Comparison of ENCODE assay signal across 22 mouse cellular contexts in genomic region chr16:96209789-96210188, GRCm38 (mm10). TPM values are rescaled to one million over a fixed set of nuclear protein-coding genes. Genes with fewer than 3 reads are reported as not detected.
DNase-seq lines count a peak whose midpoint lies in the region; ATAC-seq and TF ChIP-seq lines count a peak whose summit lies in the region.
"Had no signal": no experiment of that assay in that cellular context is flagged by ENCODE, and none has a peak within 500 bp of the region (broad histone marks: within the 10 kb centered on the region; RNA-seq: fewer than 3 reads in every experiment).

No protein-coding gene starts in this region.

- H3K4me1 ChIP-seq in heart, adult 2 months (ENCODE audit: control insufficient read depth, insufficient read depth, low read length): peaks cover 19% of the 10 kb centered on the region
- H3K4me1 ChIP-seq in heart, embryonic 14.5 days (ENCODE audit: control insufficient read depth in 2 of 2, insufficient read depth in 2 of 2, low read length in 2 of 2): peaks cover 39 to 75% of the 10 kb centered on the region in 2 experiments
- no peaks in the 10 kb centered on the region for H3K4me1 ChIP-seq in forebrain, embryonic 10.5 days
- no peaks in the 10 kb centered on the region for H3K4me1 ChIP-seq in neural tube, embryonic 15.5 days
- H3K4me1 ChIP-seq: embryonic facial prominence, embryonic 13.5 days; limb, embryonic 13.5 days; midbrain, embryonic 13.5 days had no signal

- no peaks in the 10 kb centered on the region for H3K79me2 ChIP-seq in heart, adult 2 months (replicated peaks; ENCODE audit: control insufficient read depth, insufficient read depth, low read length)

- H3K9ac ChIP-seq in heart, adult 2 months (ENCODE audit: low read depth, low read length): no peak overlapping the region
- peak overlapping the region; percentile 38; the same call in 1 of the 2 replicates for H3K9ac ChIP-seq in heart, embryonic 14.5 days (ENCODE audit: low read length)
- H3K9ac ChIP-seq in neural tube, embryonic 15.5 days (replicated peaks): no peak overlapping the region
- H3K9ac ChIP-seq: embryonic facial prominence, embryonic 13.5 days; limb, embryonic 13.5 days; liver, embryonic 14.5 days; midbrain, embryonic 13.5 days had no signal

- no peak for TF ChIP-seq EP300 in heart, adult 2 months (IDR thresholded peaks at IDR 0.05; ENCODE audit: insufficient read depth, low read depth, low read length)

- no peak for ATAC-seq in heart, embryonic 14.5 days (ENCODE audit: insufficient number of reproducible peaks, insufficient read depth, low FRiP score, low read depth)
- no peak for ATAC-seq in neural tube, embryonic 15.5 days (ENCODE audit: low FRiP score)
- ATAC-seq: inflammation-experienced regulatory T-cells, adult 6 months; midbrain, embryonic 13.5 days; Patski had no signal

- no peak for DNase-seq in heart, adult 2 months
- DNase-seq in heart, postnatal 25 days (ENCODE audit: low spot score): no peak
- peak; percentile 14 for DNase-seq in right cerebral cortex, adult 18-20 months
- DNase-seq in right cerebral cortex, adult 2 months (ENCODE audit: low spot score in 2 of 2): no peak
- DNase-seq in forebrain, embryonic 10.5 days (ENCODE audit: extremely low spot score, low spot score): no peak
- DNase-seq: adrenal gland, postnatal 25 days; B cell, adult 2 months; cerebellum, adult 2 months; gastrocnemius, postnatal 25 days; kidney, postnatal 4 days; thymus, postnatal 25 days had no signal

- intact Hi-C loops in heart, adult 2 months (cut with DNase I): loop anchor here (10.0 kb wide), 1 partner anchor 405 kb away; no protein-coding TSS in a partner anchor
- intact Hi-C loops in heart, postnatal 25 days (cut with DNase I): no loop called here

- no peak overlapping the region for H3K4me2 ChIP-seq in heart, embryonic 14.5 days (ENCODE audit: low read length)
- H3K4me2 ChIP-seq in neural tube, embryonic 15.5 days: no peak overlapping the region
- H3K4me2 ChIP-seq: embryonic facial prominence, embryonic 13.5 days; limb, embryonic 13.5 days; midbrain, embryonic 13.5 days had no signal

- peaks cover 10% of the 10 kb centered on the region for H3K36me3 ChIP-seq in heart, adult 2 months (ENCODE audit: control insufficient read depth, insufficient read depth, low read length)
- peaks cover 46% of the 10 kb centered on the region for H3K36me3 ChIP-seq in heart, embryonic 14.5 days (ENCODE audit: control insufficient read depth, insufficient read depth, low read length)
- H3K36me3 ChIP-seq in forebrain, embryonic 10.5 days (replicated peaks): no peaks in the 10 kb centered on the region
- no peaks in the 10 kb centered on the region for H3K36me3 ChIP-seq in neural tube, embryonic 15.5 days
- H3K36me3 ChIP-seq: embryonic facial prominence, embryonic 13.5 days; limb, embryonic 13.5 days; midbrain, embryonic 13.5 days had no signal

- peak; percentile 54 for TF ChIP-seq POLR2A in heart, adult 2 months (IDR thresholded peaks at IDR 0.05; ENCODE audit: insufficient read depth, low read depth, low read length)

- no peaks in the 10 kb centered on the region for H3K9me3 ChIP-seq in heart, embryonic 14.5 days (ENCODE audit: control insufficient read depth, low read length)
- H3K9me3 ChIP-seq in forebrain, embryonic 10.5 days: no peaks in the 10 kb centered on the region
- no peaks in the 10 kb centered on the region for H3K9me3 ChIP-seq in neural tube, embryonic 15.5 days (replicated peaks)
- H3K9me3 ChIP-seq: midbrain, embryonic 13.5 days had no signal

- no peak overlapping the region for H3K4me3 ChIP-seq in heart, adult 2 months
- H3K4me3 ChIP-seq in heart, embryonic 14.5 days (ENCODE audit: control insufficient read depth in 1 of 2, insufficient read depth in 1 of 2, low read depth in 1 of 2, low read length in 2 of 2): no peak overlapping the region
- no peak overlapping the region for H3K4me3 ChIP-seq in forebrain, embryonic 10.5 days
- no peak overlapping the region for H3K4me3 ChIP-seq in neural tube, embryonic 15.5 days (replicated peaks)
- H3K4me3 ChIP-seq: embryonic facial prominence, embryonic 13.5 days; left cerebral cortex, adult 2 months; limb, embryonic 13.5 days; midbrain, embryonic 13.5 days had no signal

- TF ChIP-seq CTCF in heart, adult 2 months (IDR thresholded peaks at IDR 0.05): no peak

- 60% methylated on average over 10 of the region's 10 CpGs for whole genome bisulfite sequencing in heart, adult 2 months
- 49% methylated on average over 10 of the region's 10 CpGs for WGBS in heart, embryonic 14.5 days
- WGBS in forebrain, embryonic 10.5 days: 86% methylated on average over 10 of the region's 10 CpGs
- WGBS in neural tube, embryonic 15.5 days: 84% methylated on average over 10 of the region's 10 CpGs

- peak overlapping the region; percentile 67 for H3K27ac ChIP-seq in heart, adult 2 months
- peak overlapping the region; percentile 93 to 97 for H3K27ac ChIP-seq in heart, embryonic 14.5 days (replicated peaks in 1 of 2; ENCODE audit: control insufficient read depth in 1 of 2, insufficient read depth in 1 of 2, low read depth in 2 of 2, low read length in 2 of 2)
- no peak overlapping the region for H3K27ac ChIP-seq in forebrain, embryonic 10.5 days
- no peak overlapping the region for H3K27ac ChIP-seq in neural tube, embryonic 15.5 days (replicated peaks)
- H3K27ac ChIP-seq: embryonic facial prominence, embryonic 13.5 days; left cerebral cortex, adult 2 months; limb, embryonic 13.5 days; liver, embryonic 14.5 days; midbrain, embryonic 13.5 days had no signal

- H3K27me3 ChIP-seq in heart, adult 2 months (ENCODE audit: control insufficient read depth, insufficient read depth, low read length): no peaks in the 10 kb centered on the region
- no peaks in the 10 kb centered on the region for H3K27me3 ChIP-seq in heart, embryonic 14.5 days (ENCODE audit: control insufficient read depth, insufficient read depth, low read length)
- H3K27me3 ChIP-seq in forebrain, embryonic 10.5 days (ENCODE audit: poor library complexity, severe bottlenecking): no peaks in the 10 kb centered on the region
- no peaks in the 10 kb centered on the region for H3K27me3 ChIP-seq in neural tube, embryonic 15.5 days (replicated peaks)
- H3K27me3 ChIP-seq: embryonic facial prominence, embryonic 13.5 days; limb, embryonic 13.5 days; midbrain, embryonic 13.5 days; Patski had no signal

RNA-seq across cellular contexts. Expression of gene Sh3bgr, which starts 9.5 kb away (rescaled TPM):
- 100 to 1,000 TPM; 298 to 308 TPM for total RNA-seq in heart, adult 2 months (2021)
- polyA plus RNA-seq in heart, adult 2 months (2012; rRNA removed): 313 and 426 TPM in 2 replicates
- total RNA-seq in heart, postnatal 25 days (2021): 100 to 1,000 TPM; 413 to 439 TPM
- polyA plus RNA-seq in heart, embryonic 14.5 days (2014; fragmentation: Nextera tagmentation; extraction: Ambion mirVana): 487 and 508 TPM in 2 replicates
- polyA plus RNA-seq in forebrain, embryonic 10.5 days (2016; fragmentation: Nextera tagmentation; extraction: Ambion mirVana): 1.3 and 1.8 TPM in 2 replicates
- 6.1 and 6.7 TPM in 2 replicates for polyA plus RNA-seq in neural tube, embryonic 15.5 days (2015; fragmentation: Nextera tagmentation; extraction: Ambion mirVana)
- total RNA-seq: megakaryocyte progenitor cell, adult 5-6 weeks; neutrophil, adult 5-6 weeks had no signal
- polyA plus RNA-seq: inflammation-experienced regulatory T-cells, adult 6 months had no signal

RNA-seq across cellular contexts. Expression of gene Lca5l, which starts 17.7 kb away (rescaled TPM):
- total RNA-seq in heart, adult 2 months (2021): under 1 TPM; 0.34 to 0.39 TPM
- 0.37 and 0.38 TPM in 2 replicates for polyA plus RNA-seq in heart, adult 2 months (2012; rRNA removed)
- under 1 TPM; 0.47 to 0.61 TPM for total RNA-seq in heart, postnatal 25 days (2021)
- polyA plus RNA-seq in heart, embryonic 14.5 days (2014; fragmentation: Nextera tagmentation; extraction: Ambion mirVana): 1.8 and 2.0 TPM in 2 replicates
- polyA plus RNA-seq in forebrain, embryonic 10.5 days (2016; fragmentation: Nextera tagmentation; extraction: Ambion mirVana): 1.0 and 1.1 TPM in 2 replicates
- polyA plus RNA-seq in neural tube, embryonic 15.5 days (2015; fragmentation: Nextera tagmentation; extraction: Ambion mirVana): 1.7 and 1.9 TPM in 2 replicates
- total RNA-seq: neutrophil, adult 5-6 weeks had no signal
- polyA plus RNA-seq: inflammation-experienced regulatory T-cells, adult 6 months had no signal

RNA-seq across cellular contexts. Expression of gene B3galt5, which starts 25.8 kb away (rescaled TPM):
- total RNA-seq in heart, adult 2 months (2021): not detected
- 0.03 TPM in 1 of 2 replicates, not detected in the other for polyA plus RNA-seq in heart, adult 2 months (2012; rRNA removed)
- not detected for total RNA-seq in heart, postnatal 25 days (2021)
- 0.04 TPM in 1 of 2 replicates, not detected in the other for polyA plus RNA-seq in heart, embryonic 14.5 days (2014; fragmentation: Nextera tagmentation; extraction: Ambion mirVana)
- polyA plus RNA-seq in forebrain, embryonic 10.5 days (2016; fragmentation: Nextera tagmentation; extraction: Ambion mirVana): 0.10 and 0.11 TPM in 2 replicates
- 6.2 and 6.6 TPM in 2 replicates for polyA plus RNA-seq in neural tube, embryonic 15.5 days (2015; fragmentation: Nextera tagmentation; extraction: Ambion mirVana)
- total RNA-seq: neutrophil, adult 5-6 weeks had no signal
- polyA plus RNA-seq: Patski had no signal

Comparison
In these comparisons a context has a peak if more than half of its experiments do, and no peak if none do; other contexts are left out.
1. H3K27ac ChIP-seq: peak in heart, adult 2 months (single experiment) and heart, embryonic 14.5 days (2 of 2); none in forebrain, embryonic 10.5 days (single experiment) and neural tube, embryonic 15.5 days (single experiment).
2. RNA of gene Sh3bgr, which starts 9.5 kb away (polyA plus RNA-seq): 487 to 508 TPM in heart, embryonic 14.5 days and 313 to 426 TPM in heart, adult 2 months; 6.1 to 6.7 TPM in neural tube, embryonic 15.5 days and 1.3 to 1.8 TPM in forebrain, embryonic 10.5 days; every median in the first group is over 10 times any median in the second.